Mouse (Mus musculus): ENCODE data around the gene Tsc22d2.

Tsc22d2 gene

DNA sequence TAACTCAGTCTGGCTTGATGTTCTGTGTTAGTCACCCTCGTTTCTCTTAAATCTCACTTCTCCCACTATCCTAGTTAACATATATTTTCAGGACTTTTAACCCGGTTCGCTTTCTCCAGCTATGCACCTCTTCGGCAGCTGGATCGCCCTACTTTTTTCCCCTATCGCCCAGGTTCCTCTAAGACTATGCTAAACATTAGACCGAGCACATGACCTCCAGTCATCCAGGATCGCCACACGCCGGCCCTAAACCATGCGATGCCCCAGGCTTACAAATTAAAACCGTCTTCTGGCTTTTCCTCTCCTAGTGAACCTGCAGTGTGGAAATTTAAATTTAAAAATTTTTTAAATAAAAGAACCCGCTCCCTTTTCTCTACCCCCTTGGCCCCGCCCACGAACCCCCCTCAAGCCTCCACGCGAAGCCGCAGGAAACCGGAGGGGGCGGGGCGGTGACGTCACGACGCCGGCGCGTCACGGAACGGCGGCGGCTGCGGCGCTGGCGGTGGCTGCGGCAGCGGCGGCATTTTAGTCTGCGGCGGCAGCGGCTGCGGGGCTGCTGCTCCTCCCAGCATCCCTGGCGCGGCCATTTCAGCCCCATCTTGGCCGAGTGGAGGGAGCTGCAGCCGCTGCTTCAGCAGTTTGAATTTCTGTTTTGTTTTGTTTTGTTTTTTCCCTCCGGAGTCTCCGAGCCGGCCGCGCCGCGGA lies at the start of gene Tsc22d2:
Tsc22d2 (plus strand) TSS at position 482 of the 705 bp plus-strand sequence.
- DNase-seq (ENCODE audit: low read depth, low spot score), result peak; percentile 87

- no peak for DNase-seq (ENCODE audit: low read depth, low spot score)
Observed at GRCm38 (mm10) chr3:58366756-58367155, 47.8 kb upstream of the Tsc22d2 start.

GRCm38 (mm10) chr3:58370811-58371210 lies 43.7 kb upstream of the Tsc22d2 start:
- no peak for DNase-seq (ENCODE audit: low read depth, low spot score)

DNA sequence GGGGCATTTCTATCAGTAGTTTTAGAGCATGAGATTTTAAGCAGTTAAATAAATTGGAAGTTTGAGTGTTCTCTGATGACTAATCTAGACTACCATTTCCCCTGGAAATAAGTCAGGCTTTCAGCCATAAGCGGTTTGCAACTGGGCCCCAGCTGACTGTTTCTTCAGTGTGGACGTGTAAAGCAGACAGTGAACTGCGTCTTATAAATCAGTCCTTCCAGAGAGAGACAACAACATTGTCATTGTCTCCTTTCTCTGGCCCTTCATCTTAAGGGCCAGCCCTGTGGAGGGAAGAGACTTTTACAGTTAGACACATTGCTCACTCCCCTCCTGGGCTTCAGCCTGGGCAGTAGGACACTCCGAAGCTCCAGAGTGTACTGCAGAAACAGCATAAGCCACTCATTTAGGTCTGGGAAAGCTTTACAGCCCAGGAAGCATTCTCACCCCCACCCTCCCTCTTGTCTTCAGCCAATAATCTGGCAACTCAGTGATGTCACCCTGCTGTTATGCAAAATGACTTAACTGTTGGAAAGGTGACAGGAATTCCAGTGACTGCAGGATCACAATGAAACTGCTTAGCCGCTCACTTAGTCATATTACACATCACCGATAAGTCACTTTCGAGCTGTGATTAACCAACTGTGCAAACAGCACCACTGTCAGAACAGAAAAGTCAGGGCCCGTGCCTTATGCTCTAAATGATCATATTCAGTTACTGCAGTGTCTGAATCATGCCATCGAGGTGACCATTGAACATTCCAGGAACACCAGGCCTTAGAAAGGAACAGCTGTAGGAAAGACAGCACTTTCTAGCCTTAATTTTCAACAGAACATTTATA lies 42.2 kb upstream of the Tsc22d2 start:
- DNase-seq (ENCODE audit: low read depth, low spot score), result peak; percentile 44

DNA sequence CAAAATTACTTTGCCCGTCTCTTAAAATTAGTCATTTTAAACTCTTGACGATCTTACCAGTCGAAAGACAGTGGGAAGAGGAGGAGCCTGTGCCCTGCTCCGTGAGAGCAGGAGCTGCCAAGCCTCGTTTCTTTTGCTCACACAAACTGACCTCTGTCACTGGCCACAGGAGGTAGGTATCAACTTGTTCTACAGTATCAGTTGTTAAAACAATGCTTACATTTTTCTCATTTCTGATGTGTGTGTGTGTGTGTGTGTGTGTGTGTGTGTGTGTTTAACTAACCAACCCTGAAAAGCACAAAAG lies 41.7 kb upstream of the Tsc22d2 start:
- no peak for DNase-seq (ENCODE audit: low read depth, low spot score)

GRCm38 (mm10) chr3:58374281-58374680 lies 40.2 kb upstream of the Tsc22d2 start:
- no peak for DNase-seq (ENCODE audit: low read depth, low spot score)

DNA sequence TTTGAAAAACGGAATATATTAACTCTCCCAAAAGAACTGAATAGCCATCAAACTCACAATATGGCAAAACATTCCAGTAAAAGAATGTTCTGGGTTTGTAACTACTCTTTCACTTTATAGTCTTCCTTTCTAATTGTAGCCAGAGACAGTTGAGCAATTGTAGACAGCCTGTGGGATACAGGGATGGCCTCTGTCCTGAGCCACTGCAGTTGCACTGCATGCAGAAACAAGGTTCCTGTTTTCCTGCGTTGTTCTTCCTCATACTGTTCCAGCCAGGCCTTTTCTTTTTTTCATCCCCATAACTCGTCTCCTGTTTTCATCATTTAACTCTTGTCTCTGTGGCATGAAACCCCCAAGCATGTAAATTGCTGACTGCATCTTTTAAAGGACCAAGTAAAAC lies 37.8 kb upstream of the Tsc22d2 start:
- DNase-seq (ENCODE audit: low read depth, low spot score), result no peak

GRCm38 (mm10) chr3:58377589-58378134 lies 36.9 kb upstream of the Tsc22d2 start:
- no peak for DNase-seq (ENCODE audit: low read depth, low spot score)

GRCm38 (mm10) chr3:58382676-58383075 lies 31.8 kb upstream of the Tsc22d2 start:
- no peak for DNase-seq (ENCODE audit: low read depth, low spot score)

- DNase-seq (ENCODE audit: low read depth, low spot score), result no peak
Observed at GRCm38 (mm10) chr3:58385060-58385459, 29.5 kb upstream of the Tsc22d2 start.

- DNase-seq (ENCODE audit: low read depth, low spot score), result no peak
Observed at GRCm38 (mm10) chr3:58388731-58389130, 25.8 kb upstream of the Tsc22d2 start.

- DNase-seq (ENCODE audit: low read depth, low spot score), result no peak
Observed at GRCm38 (mm10) chr3:58398541-58398940, 16.0 kb upstream of the Tsc22d2 start.

- no peak for DNase-seq (ENCODE audit: low read depth, low spot score)
Observed at GRCm38 (mm10) chr3:58399931-58400330, 14.6 kb upstream of the Tsc22d2 start.

DNA sequence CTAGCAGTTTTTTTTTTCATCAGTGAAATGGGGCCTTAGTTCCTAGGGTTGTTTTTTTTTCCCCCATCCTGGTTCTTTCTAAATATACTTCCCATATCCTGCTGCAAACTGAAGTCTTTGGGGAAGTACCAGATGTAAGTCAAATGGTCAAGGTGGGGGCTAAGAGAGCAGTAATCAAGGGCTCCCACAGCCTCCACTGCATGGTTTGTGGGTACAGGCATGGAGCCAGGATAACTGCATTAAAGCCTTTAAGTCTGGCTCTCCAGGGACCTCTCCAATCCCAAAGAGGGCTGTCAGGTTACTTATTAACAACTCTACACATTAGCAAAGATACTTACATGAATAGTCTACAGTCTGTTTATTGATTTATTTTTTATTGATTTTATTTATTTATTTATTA lies 2.8 kb upstream of the Tsc22d2 start:
- DNase-seq (ENCODE audit: low read depth, low spot score), result no peak

DNA sequence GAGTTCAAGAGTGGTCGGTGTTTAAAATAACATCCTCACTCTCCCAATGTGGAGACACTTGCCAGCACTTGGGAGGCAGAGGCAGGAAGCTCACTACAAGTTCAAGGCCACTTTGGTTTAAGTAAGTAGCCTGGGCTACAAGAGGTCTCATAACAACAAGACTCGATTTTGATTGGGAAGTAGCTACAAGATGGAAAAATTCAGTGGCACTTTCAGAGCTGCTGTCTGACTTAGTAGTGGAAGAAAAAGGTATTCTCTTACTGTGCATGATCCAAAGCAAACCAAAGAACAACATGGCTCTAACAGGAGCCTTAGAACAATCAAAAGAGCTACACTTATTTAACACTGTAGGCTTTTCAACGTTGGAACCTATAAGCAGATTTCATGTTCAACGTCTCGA lies 844 bp upstream of the Tsc22d2 start:
- no peak for DNase-seq (ENCODE audit: low read depth, low spot score)

GRCm38 (mm10) chr3:58414986-58415883 lies 720 bp downstream of the Tsc22d2 start:
- peak; percentile 31 for DNase-seq (ENCODE audit: low read depth, low spot score)

GRCm38 (mm10) chr3:58415884-58416725 lies 1.6 kb downstream of the Tsc22d2 start:
- peak; percentile 68 for DNase-seq (ENCODE audit: low read depth, low spot score)

DNA sequence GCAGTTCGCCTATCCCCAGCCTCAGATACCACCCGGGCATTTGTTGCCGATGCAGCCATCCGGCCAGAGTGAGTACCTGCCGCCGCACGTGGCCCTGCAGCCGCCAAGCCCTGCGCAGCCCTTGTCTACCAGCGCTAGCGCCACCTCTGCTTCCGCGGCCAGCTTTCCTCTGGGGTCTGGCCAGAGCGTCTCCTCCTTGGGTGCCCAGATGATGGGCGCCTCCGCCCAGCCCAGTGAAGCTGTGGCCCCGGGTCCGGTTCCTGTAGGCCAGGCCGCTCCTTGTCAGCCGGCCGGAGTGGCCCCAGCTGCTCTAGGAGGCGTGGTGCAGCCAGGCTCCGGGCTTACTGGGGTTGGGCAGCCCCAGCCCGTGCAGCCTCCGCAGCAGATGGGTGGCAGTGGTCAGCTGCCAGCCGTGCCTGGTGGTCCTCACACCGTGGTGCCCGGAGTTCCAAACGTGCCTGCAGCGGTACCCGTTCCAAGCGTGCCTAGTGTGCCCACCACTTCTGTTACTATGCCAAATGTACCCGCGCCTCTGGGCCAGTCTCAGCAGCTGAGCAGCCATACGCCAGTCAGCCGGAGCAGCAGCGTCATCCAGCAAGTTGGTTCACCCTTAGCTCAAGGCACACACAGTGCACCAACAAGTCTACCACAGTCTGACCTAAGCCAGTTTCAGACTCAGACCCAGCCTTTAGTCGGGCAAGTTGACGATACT lies 2.4 kb downstream of the Tsc22d2 start:
- no peak for DNase-seq (ENCODE audit: low read depth, low spot score)

- DNase-seq (ENCODE audit: low read depth, low spot score), result no peak
Observed at GRCm38 (mm10) chr3:58418724-58419705, 4.5 kb downstream of the Tsc22d2 start.
